Mouse (Mus musculus): Measurements from ENCODE around the gene Chst4.

GRCm38 (mm10) chr8:109979339-109979738 lies 60.2 kb downstream of the Chst4 start:
- TF ChIP-seq POLR2A (IDR thresholded peaks at IDR 0.05; ENCODE audit: low read depth, low read length), result no peak
- no peak for TF ChIP-seq CTCF (IDR thresholded peaks at IDR 0.05; ENCODE audit: extremely low read depth, insufficient read depth, insufficient read length, insufficient replicate concordance)
